Mouse (Mus musculus) leukemia stem cell, adult 10-12 weeks (primary cell): ENCODE results near the gene Mob1a. TPM values are rescaled to one million over a fixed set of nuclear protein-coding genes. Genes with fewer than 3 reads are reported as not detected.

Experiments used
- polyA plus RNA-seq: library from polyadenylated mRNA; stranded (reverse); fragments of >175 nt; gene quantifications from 2 replicates; pipeline ENCODE4 v1.2.3, GENCODE M21; 2012; ENCODE audit warnings: low replicate concordance

Gene Mob1a
- 120 and 147 TPM in 2 replicates for polyA plus RNA-seq

DNA sequence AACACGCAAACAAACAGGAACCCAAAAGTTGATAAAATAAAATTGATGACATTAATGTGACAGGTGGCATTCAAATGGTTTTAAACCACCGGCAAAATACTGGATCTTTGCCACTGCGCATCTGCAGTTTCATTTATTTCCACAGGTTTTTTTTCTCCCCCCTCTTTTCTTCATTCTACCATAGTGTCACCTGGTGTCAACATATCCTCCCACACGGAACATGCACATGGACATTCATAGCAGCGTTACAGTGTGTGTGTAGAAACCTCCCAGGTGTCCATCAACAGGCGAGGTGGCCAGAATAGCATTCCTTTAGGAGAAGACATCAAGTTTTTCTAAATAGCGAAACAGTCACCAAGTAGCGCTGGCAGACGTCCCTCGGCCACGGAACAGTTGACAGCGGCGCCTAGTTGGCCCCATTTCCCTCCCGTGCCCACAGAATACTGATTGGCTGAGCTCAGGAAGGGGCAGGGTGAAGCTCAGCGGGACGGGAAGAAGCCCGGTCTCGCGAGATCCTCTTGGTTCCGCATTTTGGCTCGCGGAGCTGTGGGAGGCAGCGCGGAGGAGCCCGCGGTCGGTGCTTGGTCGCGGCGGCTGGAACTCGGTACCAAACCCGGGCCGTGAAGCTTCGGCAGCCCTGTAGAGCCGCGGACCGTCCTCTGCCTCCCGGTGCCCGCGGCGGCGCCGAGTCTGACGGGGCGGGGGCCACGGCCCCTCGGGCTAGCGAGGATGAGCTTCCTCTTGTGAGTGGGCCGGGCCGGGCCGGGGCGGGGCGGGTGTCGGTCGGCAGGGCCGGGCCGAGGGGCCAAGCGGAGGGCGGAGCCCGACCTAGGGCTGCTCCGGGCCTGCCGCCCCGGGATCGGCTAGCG is at the start of gene Mob1a, which contains the start of gene Mthfd2:
Mob1a (plus strand) TSS at position 492 of the 869 bp plus-strand sequence.
Mthfd2 (minus strand) TSS at position 384 of the 869 bp plus-strand sequence.

DNA sequence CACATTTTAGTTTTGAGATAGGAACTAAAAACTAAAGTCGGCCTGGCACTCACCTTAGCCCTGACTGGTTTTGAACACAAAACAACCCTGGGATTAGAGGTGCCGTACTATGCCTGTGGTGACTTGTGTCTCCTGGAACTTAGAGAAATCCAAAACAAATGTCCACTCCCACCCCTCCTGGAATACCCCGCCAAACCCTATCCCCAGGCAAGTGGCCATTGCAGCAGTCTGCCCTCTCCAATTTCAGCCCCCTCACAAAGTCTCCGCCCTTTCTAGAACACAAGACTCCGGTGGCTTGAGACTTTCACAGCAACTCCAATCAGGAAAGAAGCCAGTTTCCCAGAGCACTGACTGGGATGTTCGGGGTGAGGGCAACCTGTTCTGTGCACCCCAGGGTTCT is 23.1 kb downstream of the Mob1a start, which contains the start of gene Bola3:
Bola3 (plus strand) TSS at position 275 of the 400 bp plus-strand sequence.

Other genes starting within 250 kb of the Mob1a start
- 15.7 and 19.3 TPM in 2 replicates for gene Pcgf1, start 248.1 kb upstream of the Mob1a start, polyA plus RNA-seq
- gene Lbx2, start 239.6 kb upstream of the Mob1a start, polyA plus RNA-seq = 0.77 TPM in 1 of 2 replicates, not detected in the other
- 5.3 and 13.7 TPM in 2 replicates for gene Ccdc142, start 224.4 kb upstream of the Mob1a start, polyA plus RNA-seq
- gene Gm42688, start 224.4 kb upstream of the Mob1a start, polyA plus RNA-seq = 5.9 and 8.9 TPM in 2 replicates
- 27.5 and 42.2 TPM in 2 replicates for gene Mrpl53, start 217.0 kb upstream of the Mob1a start, polyA plus RNA-seq
- gene Mogs, start 210.5 kb upstream of the Mob1a start, polyA plus RNA-seq = 479 and 532 TPM in 2 replicates
- gene Wbp1, start 204.5 kb upstream of the Mob1a start, polyA plus RNA-seq = 40.1 and 107 TPM in 2 replicates
- gene Ino80b, start 200.6 kb upstream of the Mob1a start, polyA plus RNA-seq = 180 and 401 TPM in 2 replicates
- gene Rtkn, start 190.6 kb upstream of the Mob1a start, polyA plus RNA-seq = 1.6 and 2.5 TPM in 2 replicates
- 0.56 TPM in 1 of 2 replicates, not detected in the other for gene Wdr54, start 169.6 kb upstream of the Mob1a start, polyA plus RNA-seq
- 0.08 TPM in 1 of 2 replicates, not detected in the other for gene 1700003E16Rik, start 169.6 kb upstream of the Mob1a start, polyA plus RNA-seq
- 545 and 1,010 TPM in 2 replicates for gene Dctn1, start 160.1 kb upstream of the Mob1a start, polyA plus RNA-seq
- 0.69 and 0.90 TPM in 2 replicates for gene Slc4a5, start 106.2 kb upstream of the Mob1a start, polyA plus RNA-seq
- gene Mthfd2, start 108 bp upstream of the Mob1a start, polyA plus RNA-seq = 19.7 and 68.0 TPM in 2 replicates
- gene Bola3, start 23.1 kb downstream of the Mob1a start, polyA plus RNA-seq = 44.1 and 110 TPM in 2 replicates
- gene Tet3, start 133.1 kb downstream of the Mob1a start, polyA plus RNA-seq = 22.8 and 89.4 TPM in 2 replicates
- 6.0 and 15.2 TPM in 2 replicates for gene Dguok, start 181.0 kb downstream of the Mob1a start, polyA plus RNA-seq
- gene Actg2, start 210.2 kb downstream of the Mob1a start, polyA plus RNA-seq = not detected in 2 replicates
- 0.55 and 2.0 TPM in 2 replicates for gene Stambp, start 246.7 kb downstream of the Mob1a start, polyA plus RNA-seq